Mouse (Mus musculus) limb, embryonic 15.5 days (tissue): Measurements from ENCODE around the gene Sipa1. TPM values are rescaled to one million over a fixed set of nuclear protein-coding genes. Genes with fewer than 3 reads are reported as not detected.

ENCODE experiments used
- ATAC-seq: fragments of 200-750 bp; cut with Nextera tagmentation; 2 replicates; pipeline ENCODE4 v1.8.0; 2017; ENCODE audit warnings: low read depth, moderate TSS enrichment; ENCODE audit not compliant: insufficient number of reproducible peaks, low FRiP score, low TSS enrichment
- H3K27ac ChIP-seq: fragments of 300-500 bp; sonication (generic); 2 replicates; pipeline ENCODE4 v1.5.1; 2015; ENCODE audit warnings: moderate library complexity, mild to moderate bottlenecking, inconsistent platforms
- H3K27me3 ChIP-seq: fragments of 300-500 bp; sonication (generic); 2 replicates; pipeline ENCODE4 v1.6.1; 2015; ENCODE audit warnings: inconsistent platforms
- H3K36me3 ChIP-seq: fragments of 300-500 bp; sonication (generic); 2 replicates; pipeline ENCODE4 v1.6.1; 2015; ENCODE audit warnings: inconsistent platforms
- H3K4me1 ChIP-seq: fragments of 300-500 bp; sonication (generic); 2 replicates; pipeline ENCODE4 v1.6.1; 2015; ENCODE audit warnings: inconsistent platforms
- H3K4me2 ChIP-seq: fragments of 300-500 bp; sonication (generic); 2 replicates; pipeline ENCODE4 v1.6.1; 2015; ENCODE audit warnings: mild to moderate bottlenecking, inconsistent platforms
- H3K4me3 ChIP-seq: fragments of 300-500 bp; sonication (generic); 2 replicates; pipeline ENCODE4 v1.5.1; 2015; ENCODE audit warnings: mild to moderate bottlenecking, inconsistent platforms
- H3K9ac ChIP-seq: fragments of 300-500 bp; sonication (generic); 2 replicates; pipeline ENCODE4 v1.6.1; 2015; ENCODE audit warnings: inconsistent platforms
- H3K9me3 ChIP-seq: fragments of 300-500 bp; sonication (generic); 2 replicates; pipeline ENCODE4 v1.6.1; 2016; ENCODE audit warnings: inconsistent platforms
- WGBS: fragments of 180-500 bp; shearing (Covaris S2); methylation state at CpG from one replicate; pipeline ENCODE4 v1.1.7; 2015; 5-methylcytosine and 5-hydroxymethylcytosine counted together
- polyA plus RNA-seq: library from polyadenylated mRNA; unstranded; fragments of >200 nt; fragmentation: Nextera tagmentation; extraction: Ambion mirVana; gene quantifications from 2 replicates; pipeline ENCODE4 v1.2.1, GENCODE M21; 2015

The Sipa1 gene
- polyA plus RNA-seq, 1 experiment from 2014 or later, result 31.2 TPM

GRCm38 (mm10) chr19:5638416-5639005 is 25.0 kb downstream of the Sipa1 start:
- Histone ChIP-seq H3K4me2 (peak overlapping the region; percentile 88), H3K36me3 (peaks cover 50% of the 10 kb centered on the region), H3K4me1 (peaks cover 25% of the 10 kb centered on the region), H3K9ac (peak overlapping the region; percentile 77), H3K9me3 (no peaks in the 10 kb centered on the region), H3K4me3 (peak overlapping the region; percentile 86), H3K27ac (peak overlapping the region; percentile 93; the same call in 1 of the 2 replicates), H3K27me3 (no peaks in the 10 kb centered on the region)
- no peak for ATAC-seq
- 83% methylated on average over 18 of the region's 18 CpGs for WGBS

GRCm38 (mm10) chr19:5637069-5638047 is 26.1 kb downstream of the Sipa1 start, which contains the start of gene Rela:
Rela (plus strand) TSS chr19:5637483.
- under 1% methylated on average over 107 of the region's 109 CpGs for WGBS
- H3K9ac ChIP-seq, result peak within 1 kb of the TSS; percentile 77
- no peaks in the 10 kb centered on the region for H3K27me3 ChIP-seq
- H3K4me2 ChIP-seq, result peak within 1 kb of the TSS; percentile 88
- H3K4me3 ChIP-seq, result peak within 1 kb of the TSS; percentile 86
- no peaks in the 10 kb centered on the region for H3K9me3 ChIP-seq
- ATAC-seq, result peak; percentile 83
- peaks cover 39% of the 10 kb centered on the region for H3K36me3 ChIP-seq
- H3K27ac ChIP-seq, result peak within 1 kb of the TSS; percentile 93
- peaks cover 25% of the 10 kb centered on the region for H3K4me1 ChIP-seq

GRCm38 (mm10) chr19:5636571-5637041 is 26.9 kb downstream of the Sipa1 start:
- no peak for ATAC-seq
- H3K4me1 ChIP-seq, result peaks cover 25% of the 10 kb centered on the region
- WGBS, result 38% methylated on average over 12 of the region's 12 CpGs
- H3K4me3 ChIP-seq, result peak overlapping the region; percentile 86
- H3K4me2 ChIP-seq, result peak overlapping the region; percentile 88
- H3K27ac ChIP-seq, result peak overlapping the region; percentile 93
- H3K36me3 ChIP-seq, result peaks cover 32% of the 10 kb centered on the region
- peak overlapping the region; percentile 77 for H3K9ac ChIP-seq
- H3K27me3 ChIP-seq, result no peaks in the 10 kb centered on the region
- H3K9me3 ChIP-seq, result no peaks in the 10 kb centered on the region

- peak overlapping the region; percentile 88; the same call in 1 of the 2 replicates for H3K4me2 ChIP-seq
- H3K36me3 ChIP-seq, result peaks cover 27% of the 10 kb centered on the region
- H3K9ac ChIP-seq, result no peak overlapping the region
- no peaks in the 10 kb centered on the region for H3K27me3 ChIP-seq
- 70% methylated on average over 7 of the region's 7 CpGs for WGBS
- no peaks in the 10 kb centered on the region for H3K9me3 ChIP-seq
- H3K4me1 ChIP-seq, result peaks cover 25% of the 10 kb centered on the region
- 0 out of 2 replicates have a peak overlapping the region, but pooled peaks have one; percentile 93 for H3K27ac ChIP-seq
- ATAC-seq, result no peak
- no peak overlapping the region for H3K4me3 ChIP-seq
Observed at GRCm38 (mm10) chr19:5636036-5636570, 27.4 kb downstream of the Sipa1 start.

- H3K9ac ChIP-seq, result no peak overlapping the region
- no peak overlapping the region for H3K27ac ChIP-seq
- H3K27me3 ChIP-seq, result no peaks in the 10 kb centered on the region
- peaks cover 7% of the 10 kb centered on the region for H3K4me1 ChIP-seq
- H3K4me3 ChIP-seq, result no peak overlapping the region
- no peaks in the 10 kb centered on the region for H3K9me3 ChIP-seq
- no peak overlapping the region for H3K4me2 ChIP-seq
- H3K36me3 ChIP-seq, result no peaks in the 10 kb centered on the region
- no peak for ATAC-seq
- 66% methylated on average over 9 of the region's 9 CpGs for WGBS
Observed at GRCm38 (mm10) chr19:5632120-5632519, 31.4 kb downstream of the Sipa1 start.

GRCm38 (mm10) chr19:5629907-5630306 is 33.6 kb downstream of the Sipa1 start:
- Histone ChIP-seq H3K4me3 (no peak overlapping the region), H3K27me3 (no peaks in the 10 kb centered on the region), H3K36me3 (no peaks in the 10 kb centered on the region), H3K9me3 (no peaks in the 10 kb centered on the region), H3K4me1 (no peaks in the 10 kb centered on the region), H3K4me2 (no peak overlapping the region), H3K9ac (no peak overlapping the region), H3K27ac (no peak overlapping the region)
- ATAC-seq, result no peak

GRCm38 (mm10) chr19:5625311-5625710 is 38.2 kb downstream of the Sipa1 start:
- Histone ChIP-seq H3K4me1 (no peaks in the 10 kb centered on the region), H3K9ac (no peak overlapping the region), H3K27me3 (no peaks in the 10 kb centered on the region), H3K4me3 (no peak overlapping the region), H3K4me2 (no peak overlapping the region), H3K36me3 (no peaks in the 10 kb centered on the region), H3K9me3 (no peaks in the 10 kb centered on the region), H3K27ac (no peak overlapping the region)
- WGBS, result 82% methylated on average over 8 of the region's 8 CpGs
- ATAC-seq, result no peak

GRCm38 (mm10) chr19:5621884-5622283 is 41.6 kb downstream of the Sipa1 start:
- 81% methylated on average over 5 of the region's 5 CpGs for WGBS
- Histone ChIP-seq H3K27ac (no peak overlapping the region), H3K4me2 (no peak overlapping the region), H3K9ac (no peak overlapping the region), H3K4me1 (no peaks in the 10 kb centered on the region), H3K9me3 (no peaks in the 10 kb centered on the region), H3K27me3 (no peaks in the 10 kb centered on the region), H3K4me3 (no peak overlapping the region), H3K36me3 (no peaks in the 10 kb centered on the region)
- ATAC-seq, result no peak

GRCm38 (mm10) chr19:5620007-5620406 is 43.5 kb downstream of the Sipa1 start:
- no peak overlapping the region for H3K4me3 ChIP-seq
- no peaks in the 10 kb centered on the region for H3K9me3 ChIP-seq
- H3K27ac ChIP-seq, result no peak overlapping the region
- H3K4me2 ChIP-seq, result no peak overlapping the region
- no peaks in the 10 kb centered on the region for H3K36me3 ChIP-seq
- no peak overlapping the region for H3K9ac ChIP-seq
- no peaks in the 10 kb centered on the region for H3K27me3 ChIP-seq
- ATAC-seq, result no peak
- WGBS, result 77% methylated on average over 4 of the region's 4 CpGs
- H3K4me1 ChIP-seq, result no peaks in the 10 kb centered on the region

GRCm38 (mm10) chr19:5614953-5615352 is 48.6 kb downstream of the Sipa1 start:
- no peaks in the 10 kb centered on the region for H3K9me3 ChIP-seq
- H3K9ac ChIP-seq, result no peak overlapping the region
- ATAC-seq, result no peak
- no peaks in the 10 kb centered on the region for H3K36me3 ChIP-seq
- H3K27ac ChIP-seq, result no peak overlapping the region
- peaks cover 6% of the 10 kb centered on the region for H3K4me1 ChIP-seq
- WGBS, result 52% methylated on average over 2 of the region's 2 CpGs
- no peak overlapping the region for H3K4me2 ChIP-seq
- no peaks in the 10 kb centered on the region for H3K27me3 ChIP-seq
- no peak overlapping the region for H3K4me3 ChIP-seq

- no peak for ATAC-seq
- Histone ChIP-seq H3K4me3 (no peak overlapping the region), H3K4me1 (peaks cover 23% of the 10 kb centered on the region), H3K27ac (no peak overlapping the region), H3K9me3 (no peaks in the 10 kb centered on the region), H3K27me3 (no peaks in the 10 kb centered on the region), H3K36me3 (peaks cover 10% of the 10 kb centered on the region), H3K4me2 (no peak overlapping the region), H3K9ac (no peak overlapping the region)
- WGBS, result 85% methylated on average over 3 of the region's 3 CpGs
Observed at GRCm38 (mm10) chr19:5612762-5613411, 50.6 kb downstream of the Sipa1 start.
